Mouse (Mus musculus) ES-E14 (cell line): Measurements from ENCODE around the gene Tshz2.

Source experiments
- CHD2 ChIP-seq: IDR thresholded peaks from 2 replicates; pipeline ENCODE4 v1.6.1; 2014; ENCODE audit warnings: mild to moderate bottlenecking, low read depth, low read length, inconsistent platforms
- HCFC1 ChIP-seq: IDR thresholded peaks from 2 replicates; pipeline ENCODE4 v1.6.1; 2012; ENCODE audit warnings: low read length, inconsistent platforms, borderline replicate concordance; ENCODE audit not compliant: insufficient read depth
- MAFK ChIP-seq: IDR thresholded peaks from 2 replicates; pipeline ENCODE4 v1.6.1; 2014; ENCODE audit warnings: mild to moderate bottlenecking, low read depth, low read length, inconsistent platforms; ENCODE audit not compliant: insufficient read depth
- ZC3H11A ChIP-seq: IDR thresholded peaks from 2 replicates; pipeline ENCODE4 v1.6.1; 2012; ENCODE audit warnings: low read depth, mild to moderate bottlenecking, inconsistent platforms, low read length, borderline replicate concordance

DNA sequence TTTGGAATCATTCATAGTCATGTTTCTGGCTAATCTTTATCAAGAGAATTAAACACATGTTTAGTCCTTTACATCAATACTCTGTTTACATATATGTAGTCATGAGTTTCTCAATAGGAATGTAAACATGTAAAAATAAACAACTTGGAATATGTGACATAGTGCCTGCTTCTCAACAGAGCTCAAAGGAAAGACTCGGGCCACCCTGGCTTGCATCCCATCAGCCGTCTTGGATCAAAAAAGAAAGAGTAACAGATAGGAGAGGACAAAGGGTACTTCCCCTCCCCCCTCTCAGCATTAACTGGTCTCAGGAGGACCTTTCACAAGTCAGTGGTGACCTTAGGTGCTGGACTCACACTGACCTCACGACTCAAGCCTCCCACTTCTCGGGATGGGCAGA is 142.3 kb downstream of the Tshz2 start:
- TF ChIP-seq MAFK (no peak), ZC3H11A (no peak), CHD2 (no peak), HCFC1 (no peak)
